Mouse (Mus musculus): ENCODE results near the gene Nelfb. TPM values are rescaled to one million over a fixed set of nuclear protein-coding genes. Genes with fewer than 3 reads are reported as not detected.
"Not testable (repeated sequence)": the region's sequence is repeated elsewhere in the genome, so short reads cannot be mapped to it uniquely, and the experiment has no call there.

Nelfb gene
- polyA plus RNA-seq (2014; fragmentation: Nextera tagmentation; extraction: Ambion mirVana): 89.6 and 93.7 TPM in 2 replicates

DNA sequence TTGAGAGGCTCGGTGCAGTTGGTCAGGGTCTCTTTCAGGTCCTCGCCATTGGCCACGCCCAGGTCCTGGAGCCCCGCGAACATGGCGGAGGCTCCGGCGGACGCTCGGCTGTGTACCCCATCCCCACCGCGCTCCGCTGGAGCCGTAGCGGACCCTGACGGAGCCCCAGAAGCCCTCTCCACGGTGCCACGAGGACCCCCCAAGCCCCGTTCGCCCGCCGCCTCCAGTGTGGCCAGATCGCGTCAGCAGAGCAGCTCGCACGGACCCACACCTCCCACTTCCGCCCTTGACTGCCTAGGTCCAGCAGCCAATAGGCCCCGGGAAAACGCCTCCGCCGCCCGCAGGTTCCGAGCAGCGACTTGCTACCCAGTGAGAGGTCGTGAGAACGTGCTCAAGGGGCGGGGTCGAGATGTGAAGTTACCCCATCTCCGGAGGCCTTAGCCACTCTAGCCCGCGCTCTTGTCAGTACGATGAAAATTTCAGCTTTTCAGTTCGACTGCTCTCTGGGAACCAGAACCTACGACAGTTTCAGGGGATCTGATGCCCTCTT is at the start of gene Nelfb:
Gene Nelfb, minus strand, starts transcription at position 369 of the 550 bp plus-strand sequence.
- H3K9me3 ChIP-seq (ENCODE audit: control insufficient read depth, low read length): no peaks in the 10 kb centered on the region
- H3K4me1 ChIP-seq (replicated peaks; ENCODE audit: control insufficient read depth, insufficient read depth, low read length): peaks cover 6% of the 10 kb centered on the region; the same call in 1 of the 2 replicates
- peak within 1 kb of the TSS; percentile 70 for H3K4me2 ChIP-seq (replicated peaks; ENCODE audit: low read depth, low read length)
- H3K27me3 ChIP-seq (ENCODE audit: control insufficient read depth, insufficient read depth, low read length): no peaks in the 10 kb centered on the region
- WGBS: under 1% methylated on average over 43 of the region's 44 CpGs
- DNase-seq (ENCODE audit: low spot score): peak; percentile 92
- peak within 1 kb of the TSS; percentile 87 for H3K27ac ChIP-seq (ENCODE audit: low read depth, low read length)
- ATAC-seq (ENCODE audit: low FRiP score): peak; percentile 95
- peak within 1 kb of the TSS; percentile 95 for H3K9ac ChIP-seq (ENCODE audit: low read depth, low read length)
- H3K4me3 ChIP-seq (ENCODE audit: low read depth, low read length): peak within 1 kb of the TSS; percentile 90
- H3K36me3 ChIP-seq (ENCODE audit: control insufficient read depth, insufficient read depth, low read length): no peaks in the 10 kb centered on the region

GRCm38 (mm10) chr2:25258887-25259286 is 47.6 kb upstream of the Nelfb start:
- ATAC-seq (ENCODE audit: low FRiP score) (no peak), DNase-seq (ENCODE audit: low spot score) (no peak)
- 44% methylated on average over 2 of the region's 2 CpGs for WGBS
- Histone ChIP-seq H3K9me3 (ENCODE audit: control insufficient read depth, low read length) (no peaks in the 10 kb centered on the region), H3K4me1 (replicated peaks; ENCODE audit: control insufficient read depth, insufficient read depth, low read length) (peaks cover 14% of the 10 kb centered on the region), H3K9ac (ENCODE audit: low read depth, low read length) (no peak overlapping the region), H3K36me3 (ENCODE audit: control insufficient read depth, insufficient read depth, low read length) (no peaks in the 10 kb centered on the region), H3K27ac (ENCODE audit: low read depth, low read length) (no peak overlapping the region), H3K4me3 (ENCODE audit: low read depth, low read length) (no peak overlapping the region), H3K4me2 (replicated peaks; ENCODE audit: low read depth, low read length) (no peak overlapping the region), H3K27me3 (ENCODE audit: control insufficient read depth, insufficient read depth, low read length) (peaks cover 9% of the 10 kb centered on the region)

DNA sequence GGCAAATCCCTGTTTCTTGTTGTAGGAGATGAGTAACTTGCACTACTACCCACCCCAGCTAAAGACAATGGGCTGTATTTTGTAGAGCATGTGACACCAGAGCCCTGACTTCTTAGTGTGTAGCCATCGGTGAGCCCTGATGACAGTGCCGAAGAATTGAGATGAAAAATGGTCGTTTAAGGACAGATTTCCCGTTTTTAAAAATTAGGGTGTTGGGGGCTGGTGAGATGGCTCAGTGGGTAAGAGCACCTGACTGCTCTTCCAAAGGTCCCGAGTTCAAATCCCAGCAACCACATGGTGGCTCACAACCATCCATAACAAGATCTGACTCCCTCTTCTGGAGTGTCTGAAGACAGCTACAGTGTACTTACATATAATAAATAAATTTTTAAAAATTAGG is 46.0 kb upstream of the Nelfb start:
- ATAC-seq (ENCODE audit: low FRiP score); DNase-seq (ENCODE audit: low spot score); H3K27ac ChIP-seq (ENCODE audit: low read depth, low read length); H3K27me3 ChIP-seq (ENCODE audit: control insufficient read depth, insufficient read depth, low read length); H3K4me1 ChIP-seq (replicated peaks; ENCODE audit: control insufficient read depth, insufficient read depth, low read length); H3K4me3 ChIP-seq (ENCODE audit: low read depth, low read length); H3K9me3 ChIP-seq (ENCODE audit: control insufficient read depth, low read length); H3K4me2 ChIP-seq (replicated peaks; ENCODE audit: low read depth, low read length); H3K36me3 ChIP-seq (ENCODE audit: control insufficient read depth, insufficient read depth, low read length); H3K9ac ChIP-seq (ENCODE audit: low read depth, low read length): not testable (repeated sequence)
- WGBS: 90% methylated on average over 5 of the region's 5 CpGs

- DNase-seq (ENCODE audit: low spot score): peak; percentile 34
- whole genome bisulfite sequencing: 64% methylated on average over 10 of the region's 12 CpGs
- Histone ChIP-seq H3K4me3 (ENCODE audit: low read depth, low read length) (peak overlapping the region; percentile 69; the same call in 1 of the 2 replicates), H3K4me2 (replicated peaks; ENCODE audit: low read depth, low read length) (peak overlapping the region; percentile 74; the same call in 1 of the 2 replicates)
- not testable (repeated sequence) for H3K4me1 ChIP-seq (replicated peaks; ENCODE audit: control insufficient read depth, insufficient read depth, low read length); H3K27me3 ChIP-seq (ENCODE audit: control insufficient read depth, insufficient read depth, low read length); H3K27ac ChIP-seq (ENCODE audit: low read depth, low read length); H3K9ac ChIP-seq (ENCODE audit: low read depth, low read length); H3K36me3 ChIP-seq (ENCODE audit: control insufficient read depth, insufficient read depth, low read length); ATAC-seq (ENCODE audit: low FRiP score); H3K9me3 ChIP-seq (ENCODE audit: control insufficient read depth, low read length)
These were observed 45.3 kb upstream of the Nelfb start for GRCm38 (mm10) chr2:25256443-25257109.

GRCm38 (mm10) chr2:25255284-25255779 is 44.0 kb upstream of the Nelfb start, which contains the start of gene Tmem203:
TSS of gene Tmem203 (plus strand) at chr2:25255439.
- H3K4me1 ChIP-seq (replicated peaks; ENCODE audit: control insufficient read depth, insufficient read depth, low read length): peaks cover 7% of the 10 kb centered on the region; the same call in 1 of the 2 replicates
- H3K9me3 ChIP-seq (ENCODE audit: control insufficient read depth, low read length): no peaks in the 10 kb centered on the region
- peak within 1 kb of the TSS; percentile 69 for H3K9ac ChIP-seq (ENCODE audit: low read depth, low read length)
- H3K36me3 ChIP-seq (ENCODE audit: control insufficient read depth, insufficient read depth, low read length): 0 out of 2 replicates have a peak, but pooled peaks cover 2% of the 10 kb centered on the region
- no peaks in the 10 kb centered on the region for H3K27me3 ChIP-seq (ENCODE audit: control insufficient read depth, insufficient read depth, low read length)
- ATAC-seq (ENCODE audit: low FRiP score) (peak; percentile 91), DNase-seq (ENCODE audit: low spot score) (peak; percentile 98)
- H3K4me2 ChIP-seq (replicated peaks; ENCODE audit: low read depth, low read length): peak within 1 kb of the TSS; percentile 88
- WGBS: under 1% methylated on average over 38 of the region's 39 CpGs
- H3K27ac ChIP-seq (ENCODE audit: low read depth, low read length): peak within 1 kb of the TSS; percentile 49; the same call in 1 of the 2 replicates
- H3K4me3 ChIP-seq (ENCODE audit: low read depth, low read length): peak within 1 kb of the TSS; percentile 69

- Histone ChIP-seq H3K4me1 (replicated peaks; ENCODE audit: control insufficient read depth, insufficient read depth, low read length) (peaks cover 7% of the 10 kb centered on the region; the same call in 1 of the 2 replicates), H3K4me3 (ENCODE audit: low read depth, low read length) (no peak overlapping the region), H3K9me3 (ENCODE audit: control insufficient read depth, low read length) (no peaks in the 10 kb centered on the region), H3K4me2 (replicated peaks; ENCODE audit: low read depth, low read length) (no peak overlapping the region), H3K36me3 (ENCODE audit: control insufficient read depth, insufficient read depth, low read length) (0 out of 2 replicates have a peak, but pooled peaks cover 2% of the 10 kb centered on the region), H3K9ac (ENCODE audit: low read depth, low read length) (no peak overlapping the region), H3K27ac (ENCODE audit: low read depth, low read length) (no peak overlapping the region), H3K27me3 (ENCODE audit: control insufficient read depth, insufficient read depth, low read length) (no peaks in the 10 kb centered on the region)
- ATAC-seq (ENCODE audit: low FRiP score): no peak
- DNase-seq (ENCODE audit: low spot score): peak; percentile 19
- WGBS: 88% methylated on average over 1 of the region's 1 CpGs
These were observed 41.0 kb upstream of the Nelfb start for GRCm38 (mm10) chr2:25252331-25252730.

GRCm38 (mm10) chr2:25246183-25247072 is 35.1 kb upstream of the Nelfb start, which contains the start of gene AL732309.1:
TSS of gene AL732309.1 (minus strand) at chr2:25246863.
- 88% methylated on average over 10 of the region's 10 CpGs for WGBS
- no peak within 1 kb of the TSS for H3K27ac ChIP-seq (ENCODE audit: low read depth, low read length)
- H3K9ac ChIP-seq (ENCODE audit: low read depth, low read length): no peak within 1 kb of the TSS
- H3K4me1 ChIP-seq (replicated peaks; ENCODE audit: control insufficient read depth, insufficient read depth, low read length): peaks cover 4% of the 10 kb centered on the region; the same call in 1 of the 2 replicates
- ATAC-seq (ENCODE audit: low FRiP score) (no peak), DNase-seq (ENCODE audit: low spot score) (no peak)
- H3K36me3 ChIP-seq (ENCODE audit: control insufficient read depth, insufficient read depth, low read length): 0 out of 2 replicates have a peak, but pooled peaks cover under 1% of the 10 kb centered on the region
- no peaks in the 10 kb centered on the region for H3K9me3 ChIP-seq (ENCODE audit: control insufficient read depth, low read length)
- H3K27me3 ChIP-seq (ENCODE audit: control insufficient read depth, insufficient read depth, low read length): no peaks in the 10 kb centered on the region; the same call in 1 of the 2 replicates
- no peak within 1 kb of the TSS for H3K4me3 ChIP-seq (ENCODE audit: low read depth, low read length)
- no peak within 1 kb of the TSS for H3K4me2 ChIP-seq (replicated peaks; ENCODE audit: low read depth, low read length)

DNA sequence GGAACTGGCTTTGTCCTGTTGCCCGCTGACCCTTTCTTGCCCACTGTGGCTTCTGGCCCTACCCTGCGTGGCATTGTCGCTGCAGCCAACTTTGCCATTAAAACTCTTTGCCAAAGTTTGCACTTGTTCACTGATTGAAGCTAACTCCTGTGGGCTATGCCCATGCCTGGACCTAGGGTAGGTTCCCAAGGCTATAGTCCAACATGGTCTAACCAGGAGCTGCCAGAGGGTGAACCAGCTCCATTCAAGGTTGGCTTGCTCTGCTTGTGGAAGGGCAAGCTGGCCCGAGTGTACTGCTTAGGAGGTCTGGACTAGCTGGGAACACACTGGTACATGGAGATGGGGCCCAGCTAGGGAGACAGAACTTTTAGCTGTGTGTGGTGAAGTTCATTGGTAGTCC is 32.9 kb upstream of the Nelfb start:
- no peak for DNase-seq (ENCODE audit: low spot score)
- H3K27ac ChIP-seq (ENCODE audit: low read depth, low read length): no peak overlapping the region
- no peaks in the 10 kb centered on the region for H3K36me3 ChIP-seq (ENCODE audit: control insufficient read depth, insufficient read depth, low read length)
- H3K9ac ChIP-seq (ENCODE audit: low read depth, low read length): no peak overlapping the region
- H3K4me2 ChIP-seq (replicated peaks; ENCODE audit: low read depth, low read length): no peak overlapping the region
- peaks cover 4% of the 10 kb centered on the region; the same call in 1 of the 2 replicates for H3K4me1 ChIP-seq (replicated peaks; ENCODE audit: control insufficient read depth, insufficient read depth, low read length)
- no peak overlapping the region for H3K4me3 ChIP-seq (ENCODE audit: low read depth, low read length)
- no peak for ATAC-seq (ENCODE audit: low FRiP score)
- H3K27me3 ChIP-seq (ENCODE audit: control insufficient read depth, insufficient read depth, low read length): peaks cover 2% of the 10 kb centered on the region; the same call in 1 of the 2 replicates
- no peaks in the 10 kb centered on the region for H3K9me3 ChIP-seq (ENCODE audit: control insufficient read depth, low read length)
- 92% methylated on average over 4 of the region's 4 CpGs for WGBS
